Mouse (Mus musculus) midbrain, embryonic 12.5 days (tissue): ENCODE measurements around the gene Il18r1. TPM values are rescaled to one million over a fixed set of nuclear protein-coding genes. Genes with fewer than 3 reads are reported as not detected.

Experiments
- ATAC-seq: fragments of 200-750 bp; cut with Nextera tagmentation; 2 replicates; pipeline ENCODE4 v1.8.0; 2017; ENCODE audit warnings: low read depth, moderate TSS enrichment, moderate library complexity; ENCODE audit not compliant: low FRiP score
- H3K27ac ChIP-seq: fragments of 300-500 bp; sonication (generic); replicated peaks from 2 replicates; pipeline ENCODE4 v1.5.1; 2016; ENCODE audit warnings: mild to moderate bottlenecking
- H3K27me3 ChIP-seq: fragments of 300-500 bp; sonication (generic); 2 replicates; pipeline ENCODE4 v1.6.1; 2016; ENCODE audit warnings: mild to moderate bottlenecking
- H3K36me3 ChIP-seq: fragments of 300-500 bp; sonication (generic); 2 replicates; pipeline ENCODE4 v1.6.1; 2016
- H3K4me1 ChIP-seq: fragments of 300-500 bp; sonication (generic); 2 replicates; pipeline ENCODE4 v1.6.1; 2016
- H3K4me2 ChIP-seq: fragments of 300-500 bp; sonication (generic); replicated peaks from 2 replicates; pipeline ENCODE4 v1.6.1; 2016; ENCODE audit warnings: mild to moderate bottlenecking, moderate library complexity
- H3K4me3 ChIP-seq: fragments of 300-500 bp; sonication (generic); 2 replicates; pipeline ENCODE4 v1.5.1; 2016; ENCODE audit warnings: mild to moderate bottlenecking
- H3K9ac ChIP-seq: fragments of 300-500 bp; sonication (generic); replicated peaks from 2 replicates; pipeline ENCODE4 v1.6.1; 2016; ENCODE audit warnings: mild to moderate bottlenecking, moderate library complexity
- H3K9me3 ChIP-seq: fragments of 300-500 bp; sonication (generic); 2 replicates; pipeline ENCODE4 v1.6.1; 2016; ENCODE audit warnings: mild to moderate bottlenecking
- WGBS: fragments of 180-500 bp; shearing (Covaris S2); methylation state at CpG from one replicate; pipeline ENCODE4 v1.1.7; 2016; 5-methylcytosine and 5-hydroxymethylcytosine counted together
- polyA plus RNA-seq: library from polyadenylated mRNA; unstranded; fragments of >200 nt; fragmentation: Nextera tagmentation; extraction: Ambion mirVana; gene quantifications from 2 replicates; pipeline ENCODE4 v1.2.1, GENCODE M21; 2016

The Il18r1 gene
- polyA plus RNA-seq, 1 experiment from 2014 or later = not detected

DNA sequence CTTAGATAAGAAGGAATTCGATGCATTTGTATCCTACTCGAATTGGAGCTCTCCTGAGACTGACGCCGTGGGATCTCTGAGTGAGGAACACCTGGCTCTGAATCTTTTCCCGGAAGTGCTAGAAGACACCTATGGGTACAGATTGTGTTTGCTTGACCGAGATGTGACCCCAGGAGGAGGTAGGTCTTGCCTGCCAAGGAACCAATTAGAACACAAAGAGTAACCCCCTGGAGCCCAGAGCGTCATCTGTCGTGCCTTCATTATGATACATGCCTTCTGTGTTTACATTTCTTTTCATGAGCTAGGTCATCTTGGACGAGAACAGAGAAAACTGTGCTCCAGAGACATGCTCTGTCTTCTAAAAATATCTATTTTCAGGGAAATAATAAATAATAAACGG is 82.4 kb downstream of the Il18r1 start:
- Histone ChIP-seq H3K4me2 (no peak overlapping the region), H3K4me3 (no peak overlapping the region), H3K27me3 (no peaks in the 10 kb centered on the region), H3K36me3 (no peaks in the 10 kb centered on the region), H3K4me1 (peaks cover 7% of the 10 kb centered on the region; the same call in 1 of the 2 replicates), H3K27ac (no peak overlapping the region), H3K9me3 (no peaks in the 10 kb centered on the region), H3K9ac (no peak overlapping the region)
- 67% methylated on average over 10 of the region's 10 CpGs for WGBS
- ATAC-seq = no peak

Other genes starting within 250 kb of the Il18r1 start
- gene Il1r1, start 240.5 kb upstream of the Il18r1 start, polyA plus RNA-seq = 1.2 and 1.9 TPM in 2 replicates
- gene Il1rl2, start 140.9 kb upstream of the Il18r1 start, polyA plus RNA-seq = 1.6 and 1.7 TPM in 2 replicates
- 0.04 TPM in 1 of 2 replicates, not detected in the other for gene Il1rl1, start 36.0 kb upstream of the Il18r1 start, polyA plus RNA-seq
- 0.15 and 0.39 TPM in 2 replicates for gene Il18rap, start 49.8 kb downstream of the Il18r1 start, polyA plus RNA-seq
- not detected in 2 replicates for gene Slc9a4, start 114.5 kb downstream of the Il18r1 start, polyA plus RNA-seq
- gene Slc9a2, start 215.0 kb downstream of the Il18r1 start, polyA plus RNA-seq = 0.18 TPM in 1 of 2 replicates, not detected in the other